30 mouse cellular contexts compared by ENCODE assay signal in the genomic region with DNA sequence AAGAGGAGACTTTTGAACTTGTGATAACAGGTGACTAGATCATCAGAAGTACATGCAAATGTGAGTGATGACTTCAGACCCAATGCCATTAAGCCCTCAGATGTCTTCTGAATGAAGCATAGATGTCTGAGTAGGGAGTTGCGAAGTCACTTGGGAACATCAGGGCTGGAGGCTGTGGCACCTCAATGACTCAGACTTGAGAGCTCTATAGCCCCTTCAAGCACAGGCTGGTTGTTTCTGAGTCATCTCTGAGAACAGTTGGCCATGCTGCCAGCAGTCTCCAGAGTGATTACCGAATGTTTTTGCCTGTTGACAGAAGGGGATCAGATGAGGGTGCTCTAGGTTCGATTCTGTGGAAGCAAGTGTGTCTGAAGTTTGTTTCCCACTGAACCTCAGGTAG.
DNase-seq lines count a peak whose midpoint lies in the region; ATAC-seq lines count a peak whose summit lies in the region.
"Had no signal": no experiment of that assay in that cellular context is flagged by ENCODE, and none has a peak within 500 bp of the region (broad histone marks: within the 10 kb centered on the region; RNA-seq: fewer than 3 reads in every experiment).

No protein-coding gene starts in this region.

- no peaks in the 10 kb centered on the region for H3K4me1 ChIP-seq in intestine, embryonic 16.5 days (ENCODE audit: control insufficient read depth, insufficient read depth, low read length)
- H3K4me1 ChIP-seq: embryonic facial prominence, embryonic 10.5 days; forebrain, embryonic 10.5 days; heart, embryonic 12.5 days; hindbrain, embryonic 12.5 days; kidney, embryonic 15.5 days; limb, embryonic 10.5 days; liver, embryonic 15.5 days; lung, embryonic 15.5 days; megakaryocyte, embryonic 14.5 days; midbrain, embryonic 13.5 days had no signal

- no peak overlapping the region for H3K4me3 ChIP-seq in intestine, embryonic 16.5 days (ENCODE audit: low read length)
- H3K4me3 ChIP-seq: embryonic facial prominence, embryonic 10.5 days; forebrain, embryonic 10.5 days; heart, embryonic 12.5 days; hindbrain, embryonic 12.5 days; kidney, embryonic 15.5 days; limb, embryonic 10.5 days; liver, embryonic 15.5 days; lung, embryonic 15.5 days; megakaryocyte, embryonic 14.5 days; midbrain, embryonic 13.5 days had no signal

- H3K27me3 ChIP-seq in intestine, embryonic 16.5 days (replicated peaks; ENCODE audit: control insufficient read depth, insufficient read depth, low read length) = no peaks in the 10 kb centered on the region
- H3K27me3 ChIP-seq: heart, embryonic 12.5 days; hindbrain, embryonic 12.5 days; kidney, embryonic 15.5 days; liver, embryonic 15.5 days; lung, embryonic 15.5 days; megakaryocyte, embryonic 14.5 days; midbrain, embryonic 13.5 days had no signal

- DNase-seq in layer of hippocampus, adult 11-12 months (ENCODE audit: low spot score) = peak; percentile 27
- DNase-seq in layer of hippocampus, adult 9-10 months (ENCODE audit: low spot score) = no peak
- peak; percentile 4 to 20 for DNase-seq in left cerebral cortex, postnatal 14 days (ENCODE audit: low spot score in 2 of 2)
- DNase-seq in left cerebral cortex, adult 11 months (ENCODE audit: low spot score) = no peak
- DNase-seq in Muller cell, postnatal 12 days (ENCODE audit: inconsistent ontology term) = peak; percentile 68
- peak; percentile 17 to 19 for DNase-seq in left cerebral cortex, postnatal 36 days (ENCODE audit: low spot score in 2 of 2)
- DNase-seq in adrenal gland, postnatal 4 days (ENCODE audit: low spot score in 2 of 2) = no peak
- DNase-seq: adrenal gland, postnatal 14 days; cerebellum, adult 9-11 months; gastrocnemius, postnatal 25 days; heart, adult 18-20 months; heart, postnatal 10 days; kidney, adult 11 months; kidney, postnatal 36 days; liver; lung, postnatal 36 days; thymus, adult 2 months had no signal

- no peak for ATAC-seq in intestine, embryonic 16.5 days
- ATAC-seq: forebrain, embryonic 16.5 days; midbrain, embryonic 13.5 days had no signal

- H3K9me3 ChIP-seq in intestine, embryonic 16.5 days (ENCODE audit: control insufficient read depth, low read length) = no peaks in the 10 kb centered on the region
- H3K9me3 ChIP-seq: embryonic facial prominence, embryonic 10.5 days; forebrain, embryonic 10.5 days; heart, embryonic 12.5 days; hindbrain, embryonic 12.5 days; kidney, embryonic 15.5 days; limb, embryonic 10.5 days; liver, embryonic 15.5 days; lung, embryonic 15.5 days; megakaryocyte, embryonic 14.5 days; midbrain, embryonic 13.5 days had no signal

- H3K4me2 ChIP-seq in intestine, embryonic 16.5 days (ENCODE audit: low read depth, low read length) = no peak overlapping the region
- H3K4me2 ChIP-seq: heart, embryonic 12.5 days; hindbrain, embryonic 12.5 days; kidney, embryonic 15.5 days; liver, embryonic 15.5 days; lung, embryonic 15.5 days; midbrain, embryonic 13.5 days had no signal

- intact Hi-C loops in left cerebral cortex, postnatal 14 days (cut with DNase I) = no loop called here
- intact Hi-C loops in left cerebral cortex, postnatal 36 days (cut with DNase I) = no loop called here

- no peak overlapping the region for H3K27ac ChIP-seq in intestine, embryonic 16.5 days (ENCODE audit: low read length)
- H3K27ac ChIP-seq: embryonic facial prominence, embryonic 10.5 days; forebrain, embryonic 10.5 days; hindbrain, embryonic 12.5 days; kidney, embryonic 15.5 days; limb, embryonic 10.5 days; liver, embryonic 15.5 days; lung, embryonic 15.5 days; midbrain, embryonic 13.5 days; stomach, postnatal 0 days had no signal

- H3K9ac ChIP-seq in intestine, embryonic 16.5 days (ENCODE audit: low read depth, low read length) = no peak overlapping the region
- H3K9ac ChIP-seq: heart, embryonic 12.5 days; hindbrain, embryonic 12.5 days; kidney, embryonic 15.5 days; liver, embryonic 15.5 days; lung, embryonic 15.5 days; midbrain, embryonic 13.5 days had no signal

- WGBS in intestine, embryonic 16.5 days = 83% methylated on average over 3 of the region's 3 CpGs

- no peaks in the 10 kb centered on the region for H3K36me3 ChIP-seq in intestine, embryonic 16.5 days (ENCODE audit: control insufficient read depth, insufficient read depth, low read length)
- H3K36me3 ChIP-seq: embryonic facial prominence, embryonic 10.5 days; forebrain, embryonic 10.5 days; heart, embryonic 12.5 days; hindbrain, embryonic 12.5 days; kidney, embryonic 15.5 days; limb, embryonic 10.5 days; liver, embryonic 15.5 days; lung, embryonic 15.5 days; midbrain, embryonic 13.5 days had no signal

Comparison
In these comparisons a context has a peak if more than half of its experiments do, and no peak if none do; other contexts are left out.
1. DNase-seq: peak in layer of hippocampus, adult 11-12 months (single experiment), left cerebral cortex, postnatal 14 days (2 of 2), Muller cell, postnatal 12 days (single experiment) and left cerebral cortex, postnatal 36 days (2 of 2); none in layer of hippocampus, adult 9-10 months (single experiment), left cerebral cortex, adult 11 months (single experiment) and adrenal gland, postnatal 4 days (0 of 2).